28 mouse cellular contexts compared by ENCODE assay signal in the genomic region with DNA sequence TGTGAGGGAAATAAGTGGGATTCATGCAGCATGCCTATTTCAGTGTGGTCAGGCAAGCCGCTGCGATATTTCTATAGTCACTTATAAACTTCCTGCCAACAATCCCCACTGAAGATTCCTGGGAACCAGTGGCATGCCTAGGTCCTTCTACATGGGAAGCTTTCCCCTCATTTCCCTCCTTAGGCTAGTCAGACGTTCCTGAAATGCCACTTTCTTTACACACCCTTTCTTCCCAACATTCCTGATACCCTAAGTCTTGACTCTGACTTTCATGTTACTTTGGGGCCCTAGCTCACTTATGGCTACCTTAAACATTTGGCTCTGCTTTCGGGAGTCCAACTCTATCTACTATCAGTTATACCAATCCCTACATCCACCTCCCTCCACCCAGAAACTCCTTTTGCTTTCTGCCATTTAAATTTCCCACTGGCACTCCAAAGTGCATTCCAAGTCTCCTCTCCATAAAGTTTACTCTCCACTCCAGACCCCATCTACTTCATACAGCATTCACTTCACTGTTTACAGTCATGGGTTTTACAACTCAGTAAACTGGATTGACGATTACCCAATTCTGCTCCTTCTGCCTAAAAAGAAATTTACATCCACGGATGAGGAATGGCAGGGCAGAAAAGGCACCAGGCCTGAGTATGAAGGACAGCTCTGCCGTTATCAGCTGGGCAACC.
DNase-seq lines count a peak whose midpoint lies in the region; ATAC-seq and TF ChIP-seq lines count a peak whose summit lies in the region.
"Had no signal": no experiment of that assay in that cellular context is flagged by ENCODE, and none has a peak within 500 bp of the region (broad histone marks: within the 10 kb centered on the region; RNA-seq: fewer than 3 reads in every experiment).

No protein-coding gene starts in this region.

- peaks cover 27% of the 10 kb centered on the region for H3K4me1 ChIP-seq in lung, embryonic 14.5 days (ENCODE audit: insufficient read depth)
- H3K4me1 ChIP-seq in lung, embryonic 16.5 days (replicated peaks; ENCODE audit: control insufficient read depth, insufficient read depth, low read length), result peaks cover 37% of the 10 kb centered on the region
- H3K4me1 ChIP-seq in stomach, embryonic 15.5 days, result peaks cover 6% of the 10 kb centered on the region
- H3K4me1 ChIP-seq in stomach, postnatal 0 days (replicated peaks; ENCODE audit: control insufficient read depth, insufficient read depth), result peaks cover 4% of the 10 kb centered on the region; the same call in 1 of the 2 replicates
- H3K4me1 ChIP-seq: embryonic facial prominence, embryonic 15.5 days; forebrain, embryonic 12.5 days had no signal

- no peaks in the 10 kb centered on the region for H3K9me3 ChIP-seq in lung, embryonic 14.5 days (ENCODE audit: low read depth, low read length)
- H3K9me3 ChIP-seq in lung, embryonic 16.5 days (ENCODE audit: control insufficient read depth, low read length), result no peaks in the 10 kb centered on the region
- H3K9me3 ChIP-seq in stomach, embryonic 15.5 days, result no peaks in the 10 kb centered on the region
- H3K9me3 ChIP-seq in stomach, postnatal 0 days (ENCODE audit: control insufficient read depth, low read length), result no peaks in the 10 kb centered on the region
- H3K9me3 ChIP-seq: embryonic facial prominence, embryonic 13.5 days; embryonic facial prominence, embryonic 15.5 days; forebrain, embryonic 10.5 days; forebrain, embryonic 12.5 days; G1E had no signal

- no peak overlapping the region for H3K9ac ChIP-seq in lung, embryonic 14.5 days
- no peak overlapping the region for H3K9ac ChIP-seq in lung, embryonic 16.5 days (ENCODE audit: low read length)
- H3K9ac ChIP-seq in stomach, embryonic 15.5 days, result no peak overlapping the region
- H3K9ac ChIP-seq in stomach, postnatal 0 days (ENCODE audit: low read length), result no peak overlapping the region
- H3K9ac ChIP-seq: embryonic facial prominence, embryonic 13.5 days; embryonic facial prominence, embryonic 15.5 days; forebrain, embryonic 12.5 days had no signal

- no peaks in the 10 kb centered on the region for H3K27me3 ChIP-seq in lung, embryonic 14.5 days (ENCODE audit: insufficient read depth, low read length)
- no peaks in the 10 kb centered on the region for H3K27me3 ChIP-seq in lung, embryonic 16.5 days (ENCODE audit: control insufficient read depth, insufficient read depth, low read depth, low read length)
- H3K27me3 ChIP-seq in stomach, embryonic 15.5 days (replicated peaks), result no peaks in the 10 kb centered on the region
- no peaks in the 10 kb centered on the region for H3K27me3 ChIP-seq in stomach, postnatal 0 days (ENCODE audit: control insufficient read depth, insufficient read depth, low read length)
- H3K27me3 ChIP-seq: CH12.LX; embryonic facial prominence, embryonic 13.5 days; embryonic facial prominence, embryonic 15.5 days; forebrain, embryonic 12.5 days had no signal

- 61% methylated on average over 7 of the region's 7 CpGs for WGBS in lung, embryonic 14.5 days
- WGBS in lung, embryonic 16.5 days, result 53% methylated on average over 7 of the region's 7 CpGs
- 73% methylated on average over 7 of the region's 7 CpGs for WGBS in stomach, embryonic 15.5 days
- WGBS in stomach, postnatal 0 days, result 68% methylated on average over 7 of the region's 7 CpGs

- TF ChIP-seq CTCF in lung, embryonic 14.5 days (IDR thresholded peaks at IDR 0.05; ENCODE audit: low read depth), result no peak
- no peak for TF ChIP-seq CTCF in stomach, postnatal 0 days (IDR thresholded peaks at IDR 0.05; ENCODE audit: low read depth)

- peak; percentile 58 for DNase-seq in heart, adult 11 months
- DNase-seq in heart, adult 9 months (ENCODE audit: low spot score in 2 of 2), result no peak
- DNase-seq in lung, embryonic 14.5 days, result no peak
- DNase-seq in lung, postnatal 36 days, result no peak
- DNase-seq in lung, adult 18-20 months, result no peak
- no peak for DNase-seq in stomach, postnatal 0 days (ENCODE audit: low spot score)
- DNase-seq: adrenal gland, adult 2 months; adrenal gland, postnatal 10 days; adrenal gland, postnatal 25 days; B cell, adult 2 months; cerebellum, adult 11 months; cerebellum, adult 18-20 months; cerebellum, adult 8-10 months; cerebellum, adult 9-11 months; cerebellum, postnatal 14 days; cerebellum, postnatal 36 days; embryo, embryonic 11 days had no signal

- no peaks in the 10 kb centered on the region for H3K36me3 ChIP-seq in lung, embryonic 14.5 days (ENCODE audit: insufficient read depth)
- H3K36me3 ChIP-seq in lung, embryonic 16.5 days (ENCODE audit: control insufficient read depth, insufficient read depth, low read length), result no peaks in the 10 kb centered on the region
- no peaks in the 10 kb centered on the region for H3K36me3 ChIP-seq in stomach, embryonic 15.5 days
- H3K36me3 ChIP-seq in stomach, postnatal 0 days (ENCODE audit: control insufficient read depth, insufficient read depth, low read length), result no peaks in the 10 kb centered on the region
- H3K36me3 ChIP-seq: embryonic facial prominence, embryonic 15.5 days; forebrain, embryonic 12.5 days had no signal

- peak overlapping the region; percentile 54; the same call in 1 of the 2 replicates for H3K27ac ChIP-seq in lung, embryonic 14.5 days (ENCODE audit: low read depth)
- peak overlapping the region; percentile 68 for H3K27ac ChIP-seq in lung, embryonic 16.5 days (ENCODE audit: low read length)
- 0 out of 2 replicates have a peak overlapping the region, but pooled peaks have one; percentile 3 for H3K27ac ChIP-seq in stomach, embryonic 15.5 days
- no peak overlapping the region; the same call in 1 of the 2 replicates for H3K27ac ChIP-seq in stomach, postnatal 0 days (replicated peaks)
- H3K27ac ChIP-seq: embryonic facial prominence, embryonic 13.5 days; embryonic facial prominence, embryonic 15.5 days; forebrain, embryonic 10.5 days; forebrain, embryonic 12.5 days had no signal

- H3K4me2 ChIP-seq in lung, embryonic 14.5 days, result no peak overlapping the region
- no peak overlapping the region for H3K4me2 ChIP-seq in lung, embryonic 16.5 days (ENCODE audit: low read depth, low read length)
- no peak overlapping the region for H3K4me2 ChIP-seq in stomach, embryonic 15.5 days
- no peak overlapping the region for H3K4me2 ChIP-seq in stomach, postnatal 0 days (replicated peaks; ENCODE audit: low read depth)
- H3K4me2 ChIP-seq: embryonic facial prominence, embryonic 13.5 days; embryonic facial prominence, embryonic 15.5 days; forebrain, embryonic 12.5 days had no signal

- no peak for ATAC-seq in lung, embryonic 14.5 days (ENCODE audit: insufficient read depth)
- peak; percentile 58 for ATAC-seq in lung, embryonic 16.5 days (ENCODE audit: low read depth)
- no peak for ATAC-seq in stomach, embryonic 15.5 days (ENCODE audit: insufficient read depth, low FRiP score, low read depth)
- ATAC-seq in stomach, postnatal 0 days (ENCODE audit: low FRiP score, low TSS enrichment), result no peak
- ATAC-seq: CD4-positive, CD25-positive, alpha-beta regulatory T cell, adult 4 months; forebrain, embryonic 14.5 days had no signal

- TF ChIP-seq EP300 in stomach, postnatal 0 days (optimal IDR thresholded peaks at IDR 0.05), result no peak

- H3K4me3 ChIP-seq in lung, embryonic 14.5 days (ENCODE audit: low read depth, low read length), result no peak overlapping the region
- H3K4me3 ChIP-seq in lung, embryonic 16.5 days (ENCODE audit: low read length), result no peak overlapping the region
- no peak overlapping the region for H3K4me3 ChIP-seq in stomach, embryonic 15.5 days (replicated peaks)
- no peak overlapping the region for H3K4me3 ChIP-seq in stomach, postnatal 0 days (ENCODE audit: low read depth, low read length)
- H3K4me3 ChIP-seq: embryonic facial prominence, embryonic 13.5 days; embryonic facial prominence, embryonic 15.5 days; erythroblast, embryonic 14.5 days; forebrain, embryonic 10.5 days; forebrain, embryonic 12.5 days had no signal
